Mouse (Mus musculus): ENCODE results near the gene Ppt2.

Gene Ppt2

DNA sequence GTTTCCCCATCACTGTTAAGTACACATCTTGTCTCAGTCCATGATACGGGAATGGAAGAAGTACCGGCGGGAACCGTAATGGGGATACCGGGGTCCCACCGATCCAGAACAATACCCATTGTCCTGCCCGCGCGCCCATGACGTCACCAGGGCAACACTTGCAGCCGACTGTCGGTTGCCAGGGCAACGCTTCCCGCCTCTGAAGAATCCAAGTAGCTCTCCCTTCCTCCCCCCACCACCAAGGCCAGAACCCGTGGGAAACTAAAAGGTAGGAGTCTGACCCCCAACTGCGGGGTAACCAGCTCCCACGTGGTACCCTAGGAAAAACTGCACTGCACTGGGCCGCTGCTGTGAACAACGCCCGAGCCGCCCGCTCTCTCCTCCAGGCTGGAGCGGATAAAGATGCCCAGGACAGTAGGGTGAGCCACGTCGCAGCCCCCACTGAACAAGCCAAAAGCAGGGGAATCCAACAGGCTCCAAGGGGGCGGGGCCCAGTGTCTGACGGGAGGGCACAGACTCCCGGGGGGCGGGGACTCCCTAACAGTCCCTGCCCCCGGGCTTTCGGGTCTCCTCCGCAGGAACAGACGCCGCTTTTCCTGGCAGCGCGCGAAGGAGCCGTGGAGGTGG, 41.4 kb downstream of the Ppt2 start:
- DNase-seq (ENCODE audit: low spot score) = peak; percentile 87

DNA sequence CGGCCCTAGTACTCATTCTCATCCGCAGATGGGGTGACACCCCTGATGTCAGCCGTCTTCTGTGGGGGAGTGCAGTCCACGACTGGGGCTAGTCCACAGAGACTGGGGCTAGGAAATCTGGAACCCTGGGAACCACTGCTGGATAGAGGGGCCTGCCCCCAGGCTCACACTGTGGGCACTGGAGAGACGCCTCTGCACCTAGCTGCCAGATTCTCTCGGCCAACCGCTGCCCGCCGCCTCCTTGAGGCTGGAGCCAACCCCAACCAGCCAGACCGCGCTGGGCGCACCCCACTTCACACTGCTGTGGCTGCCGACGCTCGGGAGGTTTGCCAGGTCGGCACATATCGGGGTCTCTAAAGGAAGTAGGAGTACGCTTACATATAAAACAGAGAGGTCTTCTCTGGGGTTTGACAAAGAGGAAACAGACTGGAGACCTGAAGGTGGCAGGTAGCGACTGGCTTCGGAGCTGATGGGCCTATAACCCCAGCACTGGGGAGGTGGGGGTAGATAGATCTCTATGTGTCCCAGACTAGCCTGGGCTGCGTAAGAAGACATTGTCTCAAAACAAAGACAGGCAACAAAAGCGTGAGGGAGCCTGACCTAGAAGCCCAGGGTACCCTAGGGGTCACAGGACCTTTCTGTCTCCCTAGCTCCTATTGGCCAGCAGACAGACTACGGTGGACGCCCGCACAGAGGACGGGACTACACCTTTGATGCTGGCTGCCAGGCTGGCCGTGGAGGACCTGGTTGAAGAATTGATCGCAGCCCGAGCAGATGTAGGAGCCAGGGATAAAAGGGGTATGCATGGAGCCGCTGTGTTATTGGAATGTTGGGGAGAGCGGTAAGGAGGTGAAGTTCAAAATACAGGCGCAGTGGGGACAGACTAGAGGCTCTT, 42.2 kb downstream of the Ppt2 start:
- no peak for DNase-seq (ENCODE audit: low spot score)

DNA sequence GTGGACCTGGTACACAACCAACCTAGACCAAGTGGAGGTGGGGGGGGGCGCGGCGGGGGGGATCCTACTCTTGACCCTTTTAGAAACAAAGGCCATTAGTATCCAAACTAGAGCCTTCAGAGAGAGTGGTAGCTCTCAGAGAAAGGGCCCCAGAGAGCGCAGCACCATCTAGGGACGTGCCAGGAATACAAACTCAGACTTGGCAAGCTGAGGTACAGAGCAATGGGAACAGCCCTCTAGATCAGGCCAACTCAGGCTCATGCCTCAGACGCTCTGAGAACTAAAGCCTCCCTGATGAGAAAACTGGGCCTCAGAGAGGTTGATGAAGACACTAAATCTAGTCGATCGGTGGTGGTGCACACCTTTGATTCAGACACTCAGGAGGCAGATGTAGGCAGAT, 43.2 kb downstream of the Ppt2 start:
- DNase-seq (ENCODE audit: low spot score) = no peak

DNA sequence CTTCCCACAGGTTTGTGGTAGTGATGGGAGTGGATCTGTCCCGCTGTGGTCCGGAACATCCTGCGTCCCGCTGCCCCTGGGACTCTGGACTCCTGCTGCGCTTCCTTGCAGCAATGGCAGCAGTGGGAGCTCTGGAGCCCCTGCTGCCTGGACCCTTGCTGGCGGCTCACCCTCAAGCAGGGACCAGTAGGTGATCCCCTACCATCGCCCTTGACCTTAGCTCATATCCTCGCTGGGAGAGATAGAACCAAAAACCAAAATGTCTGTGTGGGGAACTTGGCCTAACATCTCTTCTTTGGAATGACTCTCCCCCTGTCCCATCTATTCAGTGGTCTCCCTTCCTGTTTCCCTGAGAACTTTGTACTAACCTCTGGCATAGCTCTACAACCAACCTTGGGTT, 44.5 kb downstream of the Ppt2 start:
- no peak for DNase-seq (ENCODE audit: low spot score)

DNA sequence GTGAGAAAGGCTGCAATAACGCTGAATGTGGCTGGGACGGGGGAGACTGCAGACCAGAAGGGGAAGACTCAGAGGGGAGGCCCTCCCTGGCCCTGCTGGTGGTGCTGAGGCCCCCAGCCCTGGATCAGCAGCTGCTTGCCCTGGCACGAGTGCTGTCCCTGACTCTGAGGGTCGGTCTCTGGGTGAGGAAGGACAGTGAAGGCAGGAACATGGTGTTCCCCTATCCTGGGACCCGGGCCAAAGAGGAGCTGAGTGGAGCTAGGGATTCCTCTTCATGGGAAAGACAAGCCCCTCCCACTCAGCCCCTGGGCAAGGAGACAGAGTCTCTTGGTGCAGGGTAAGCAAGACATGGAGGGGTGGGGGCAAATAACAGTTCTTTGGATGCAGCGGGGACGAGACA, 44.9 kb downstream of the Ppt2 start:
- DNase-seq (ENCODE audit: low spot score) = no peak

DNA sequence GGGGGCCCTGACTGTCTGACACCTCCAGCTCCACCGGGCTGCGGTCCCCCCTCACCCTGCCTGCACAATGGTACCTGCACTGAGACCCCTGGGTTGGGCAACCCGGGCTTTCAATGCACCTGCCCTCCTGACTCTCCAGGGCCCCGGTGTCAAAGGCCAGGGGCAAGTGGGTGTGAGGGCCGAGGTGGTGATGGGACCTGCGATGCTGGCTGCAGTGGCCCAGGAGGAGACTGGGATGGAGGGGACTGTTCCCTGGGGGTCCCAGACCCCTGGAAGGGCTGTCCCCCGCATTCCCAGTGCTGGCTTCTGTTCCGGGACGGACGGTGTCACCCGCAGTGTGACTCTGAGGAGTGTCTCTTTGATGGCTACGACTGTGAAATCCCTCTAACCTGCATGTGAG, 45.8 kb downstream of the Ppt2 start:
- no peak for DNase-seq (ENCODE audit: low spot score)

DNA sequence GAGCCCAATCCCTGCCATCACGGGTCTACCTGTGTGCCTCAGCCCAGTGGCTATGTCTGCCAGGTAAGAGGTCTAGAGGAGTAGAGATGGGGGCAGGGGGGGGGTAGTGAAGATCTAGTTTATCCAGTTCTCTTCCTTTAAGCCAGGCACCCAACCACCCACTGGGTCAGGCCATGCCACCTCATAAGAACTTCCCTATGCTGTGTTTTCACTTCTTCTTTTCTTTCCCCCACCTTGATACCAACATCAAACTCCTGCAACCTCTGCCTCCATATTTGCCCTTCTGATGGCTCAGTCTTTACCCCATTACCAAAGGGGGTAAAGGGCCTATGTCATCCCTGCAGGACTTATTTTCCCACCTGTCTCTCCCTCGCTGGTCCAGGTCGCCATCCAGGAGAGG, 50.2 kb downstream of the Ppt2 start:
- DNase-seq (ENCODE audit: low spot score) = no peak

DNA sequence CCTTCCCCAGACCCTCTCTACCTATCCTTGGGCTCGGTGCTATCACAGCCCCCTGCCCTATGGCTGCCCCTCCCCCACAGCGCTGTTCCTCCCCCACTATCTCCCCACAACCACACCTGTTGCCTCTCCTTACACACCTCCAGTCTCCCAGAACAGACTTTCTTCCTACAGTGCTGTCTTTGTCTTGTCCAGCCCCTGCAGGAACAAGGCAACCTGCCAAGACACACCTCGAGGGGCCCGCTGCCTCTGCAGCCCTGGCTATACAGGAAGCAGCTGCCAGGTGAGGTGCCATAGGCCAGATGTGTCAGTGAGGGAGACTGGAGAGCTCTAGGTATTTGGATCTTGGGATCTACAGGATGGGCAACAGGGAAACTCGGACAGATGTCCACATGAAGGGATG, 51.7 kb downstream of the Ppt2 start:
- DNase-seq (ENCODE audit: low spot score) = no peak

DNA sequence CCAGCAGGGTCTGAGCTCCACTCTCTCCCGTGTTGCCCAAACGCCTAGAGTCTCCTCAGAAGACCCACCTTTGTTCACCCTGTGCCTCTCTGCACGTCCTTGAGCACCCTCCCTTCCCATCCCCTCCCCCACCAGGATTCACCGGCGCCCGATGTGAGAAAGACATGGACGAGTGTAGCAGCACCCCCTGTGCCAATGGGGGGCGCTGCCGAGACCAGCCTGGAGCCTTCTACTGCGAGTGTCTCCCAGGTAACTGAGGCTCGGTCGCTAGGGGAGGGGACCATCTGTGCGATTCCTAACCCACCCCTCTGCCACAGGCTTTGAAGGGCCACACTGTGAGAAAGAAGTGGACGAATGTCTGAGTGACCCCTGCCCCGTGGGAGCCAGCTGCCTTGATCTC, 55.9 kb downstream of the Ppt2 start:
- no peak for DNase-seq (ENCODE audit: low spot score)

DNA sequence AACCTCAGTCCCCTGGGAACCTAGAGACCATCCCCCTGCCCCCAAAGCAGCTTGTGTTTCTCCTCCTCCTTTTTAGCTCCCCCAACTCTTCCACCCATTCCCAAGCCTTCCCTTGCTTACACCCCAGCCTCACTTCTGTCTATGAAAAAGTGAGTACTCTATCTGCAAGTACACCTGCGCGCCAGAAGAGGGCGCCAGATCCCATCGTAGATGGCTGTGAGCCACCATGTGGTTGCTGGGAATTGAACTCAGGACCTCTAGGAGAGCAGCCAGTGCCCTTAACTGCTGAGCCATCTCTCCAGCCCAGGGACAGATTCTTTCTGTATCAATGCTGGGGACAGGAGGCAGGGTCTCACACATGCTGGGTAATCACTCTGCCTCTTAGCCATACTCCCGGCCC, 56.4 kb downstream of the Ppt2 start:
- DNase-seq (ENCODE audit: low spot score) = no peak

DNA sequence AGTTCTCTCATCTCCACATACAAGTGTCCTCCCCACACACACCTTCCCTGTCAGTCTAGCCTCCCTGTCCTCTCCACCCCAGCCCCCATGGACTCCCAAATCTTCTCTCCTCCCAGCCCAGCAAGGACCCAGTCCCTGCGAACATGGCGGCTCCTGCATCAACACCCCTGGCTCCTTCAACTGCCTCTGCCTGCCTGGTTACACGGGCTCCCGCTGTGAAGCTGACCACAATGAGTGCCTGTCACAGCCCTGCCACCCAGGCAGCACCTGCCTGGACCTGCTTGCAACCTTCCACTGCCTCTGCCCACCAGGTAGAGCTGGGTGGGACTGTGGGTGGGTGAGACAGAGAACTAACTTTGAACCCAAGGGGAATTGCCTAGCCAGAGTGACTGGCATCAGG, 58.4 kb downstream of the Ppt2 start:
- DNase-seq (ENCODE audit: low spot score) = no peak

DNA sequence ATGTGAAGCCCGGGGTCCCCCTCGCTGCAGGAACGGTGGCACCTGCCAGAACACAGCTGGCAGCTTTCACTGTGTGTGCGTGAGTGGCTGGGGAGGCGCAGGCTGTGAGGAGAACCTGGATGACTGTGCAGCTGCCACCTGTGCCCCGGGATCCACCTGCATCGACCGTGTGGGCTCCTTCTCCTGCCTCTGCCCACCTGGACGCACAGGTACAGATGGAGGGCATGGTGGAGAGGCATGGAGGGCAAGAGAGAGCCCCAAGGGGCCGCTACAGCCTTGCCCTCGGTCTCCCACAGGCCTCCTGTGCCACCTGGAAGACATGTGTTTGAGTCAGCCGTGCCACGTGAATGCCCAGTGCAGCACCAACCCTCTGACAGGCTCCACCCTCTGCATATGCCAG, 59.9 kb downstream of the Ppt2 start:
- no peak for DNase-seq (ENCODE audit: low spot score)

DNA sequence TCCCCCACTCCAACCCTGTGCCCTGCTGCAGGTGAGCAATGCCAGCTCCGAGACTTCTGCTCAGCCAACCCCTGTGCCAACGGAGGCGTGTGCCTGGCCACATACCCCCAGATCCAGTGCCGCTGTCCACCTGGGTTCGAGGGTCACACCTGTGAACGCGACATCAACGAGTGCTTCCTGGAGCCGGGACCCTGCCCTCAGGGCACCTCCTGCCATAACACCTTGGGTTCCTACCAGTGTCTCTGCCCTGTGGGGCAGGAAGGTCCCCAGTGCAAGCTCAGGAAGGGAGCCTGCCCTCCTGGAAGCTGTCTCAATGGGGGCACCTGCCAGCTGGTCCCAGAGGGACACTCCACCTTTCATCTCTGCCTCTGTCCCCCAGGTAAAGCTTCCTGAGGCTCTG, 61.0 kb downstream of the Ppt2 start:
- DNase-seq (ENCODE audit: low spot score) = no peak

Measured in left cerebral cortex, adult 11 months (tissue).